Mouse (Mus musculus): Measurements from ENCODE around the gene Nacc2. TPM values are rescaled to one million over a fixed set of nuclear protein-coding genes. Genes with fewer than 3 reads are reported as not detected.

The Nacc2 gene
- total and polyA plus RNA-seq, 3 experiments = 19.0 to 31.8 (median 31.6) TPM

DNA sequence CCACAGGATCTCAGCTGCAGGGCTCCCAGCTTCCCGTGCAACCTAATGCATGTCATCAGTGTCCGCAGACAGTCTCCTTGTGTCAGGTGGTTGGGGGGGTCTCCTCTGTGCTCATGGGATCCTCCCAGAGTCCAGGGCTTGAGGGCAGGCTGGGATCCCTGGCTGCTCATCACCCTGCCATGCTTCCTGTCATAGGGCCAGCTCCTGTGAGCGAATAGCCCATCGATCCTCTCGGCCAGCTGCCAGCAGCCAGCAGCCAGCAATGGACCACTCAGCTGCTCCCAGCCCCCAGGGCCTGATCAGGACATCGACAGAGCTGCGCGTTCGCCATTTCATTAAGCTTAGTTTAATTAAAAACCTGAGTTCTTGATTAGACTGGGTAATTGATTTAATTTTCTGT lies 35.0 kb upstream of the Nacc2 start:
- 84% methylated on average over 9 of the region's 9 CpGs for WGBS
- no peak for TF ChIP-seq EP300 (IDR thresholded peaks at IDR 0.05; ENCODE audit: insufficient read depth, low read depth, low read length)
- no peak for TF ChIP-seq CTCF (IDR thresholded peaks at IDR 0.05)

DNA sequence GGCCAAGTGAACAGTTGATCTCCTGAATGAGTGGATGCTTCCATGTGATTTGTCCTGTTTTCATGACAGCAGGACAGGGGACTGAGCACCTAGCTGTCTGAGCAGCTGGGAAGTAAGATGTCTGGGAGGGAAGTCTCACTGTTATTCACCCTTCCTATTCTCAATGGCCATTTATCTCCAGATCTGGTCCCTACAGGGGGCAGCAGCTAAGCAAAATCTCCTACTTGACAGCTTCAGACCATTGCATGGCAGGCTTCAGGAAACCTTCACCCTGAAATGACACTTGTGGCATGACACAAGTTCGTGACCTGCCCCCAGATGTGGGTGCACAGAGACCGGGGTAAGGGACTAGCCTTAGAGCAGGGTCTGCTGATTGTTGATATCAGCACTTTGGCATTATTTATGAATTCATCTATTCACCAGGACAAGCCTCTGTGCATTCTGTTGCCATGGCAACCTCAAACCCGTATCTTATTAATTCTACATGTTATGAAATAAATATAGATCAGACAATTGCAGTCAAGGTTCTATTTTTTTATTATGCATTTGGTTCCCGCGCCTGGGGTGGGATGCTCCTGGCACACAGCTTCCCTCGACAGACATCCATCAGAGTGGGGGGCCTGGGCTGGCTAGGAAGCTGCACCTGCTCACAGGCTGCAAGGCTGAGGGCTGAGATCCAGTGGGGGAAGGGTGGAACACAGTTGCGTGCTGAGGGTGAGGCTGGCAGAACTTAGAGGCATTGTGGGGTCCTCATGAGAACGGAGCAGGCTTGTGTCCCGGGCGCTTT lies 33.4 kb upstream of the Nacc2 start:
- DNase-seq = no peak
- H3K79me2 ChIP-seq (replicated peaks; ENCODE audit: control insufficient read depth, insufficient read depth, low read length) = no peaks in the 10 kb centered on the region
- no peak overlapping the region for H3K4me3 ChIP-seq
- no peak overlapping the region for H3K9ac ChIP-seq (ENCODE audit: low read depth, low read length)
- H3K4me1 ChIP-seq (ENCODE audit: control insufficient read depth, insufficient read depth, low read length) = no peaks in the 10 kb centered on the region
- no peaks in the 10 kb centered on the region for H3K27me3 ChIP-seq (ENCODE audit: control insufficient read depth, insufficient read depth, low read length)
- no peak overlapping the region for H3K27ac ChIP-seq
- intact Hi-C loops (cut with DNase I) = loop anchor here (10.0 kb wide), 1 partner anchor 408 kb away; no protein-coding TSS in a partner anchor
- TF ChIP-seq CTCF (IDR thresholded peaks at IDR 0.05) (no peak), EP300 (IDR thresholded peaks at IDR 0.05; ENCODE audit: insufficient read depth, low read depth, low read length) (no peak), POLR2A (IDR thresholded peaks at IDR 0.05; ENCODE audit: insufficient read depth, low read depth, low read length) (no peak)
- 75% methylated on average over 10 of the region's 10 CpGs for WGBS
- H3K36me3 ChIP-seq (ENCODE audit: control insufficient read depth, insufficient read depth, low read length) = no peaks in the 10 kb centered on the region

More for the DNA sequence above, 35.0 kb upstream of the Nacc2 start:
- H3K9ac ChIP-seq (ENCODE audit: low read depth, low read length) = no peak overlapping the region
- H3K4me1 ChIP-seq (ENCODE audit: control insufficient read depth, insufficient read depth, low read length) = no peaks in the 10 kb centered on the region
- DNase-seq = no peak
- intact Hi-C loops (cut with DNase I) = loop anchor here (10.0 kb wide), 1 partner anchor 407 kb away; no protein-coding TSS in a partner anchor
- no peaks in the 10 kb centered on the region for H3K36me3 ChIP-seq (ENCODE audit: control insufficient read depth, insufficient read depth, low read length)
- no peaks in the 10 kb centered on the region for H3K79me2 ChIP-seq (replicated peaks; ENCODE audit: control insufficient read depth, insufficient read depth, low read length)
- no peak overlapping the region for H3K27ac ChIP-seq
- H3K4me3 ChIP-seq = no peak overlapping the region
- no peaks in the 10 kb centered on the region for H3K27me3 ChIP-seq (ENCODE audit: control insufficient read depth, insufficient read depth, low read length)

DNA sequence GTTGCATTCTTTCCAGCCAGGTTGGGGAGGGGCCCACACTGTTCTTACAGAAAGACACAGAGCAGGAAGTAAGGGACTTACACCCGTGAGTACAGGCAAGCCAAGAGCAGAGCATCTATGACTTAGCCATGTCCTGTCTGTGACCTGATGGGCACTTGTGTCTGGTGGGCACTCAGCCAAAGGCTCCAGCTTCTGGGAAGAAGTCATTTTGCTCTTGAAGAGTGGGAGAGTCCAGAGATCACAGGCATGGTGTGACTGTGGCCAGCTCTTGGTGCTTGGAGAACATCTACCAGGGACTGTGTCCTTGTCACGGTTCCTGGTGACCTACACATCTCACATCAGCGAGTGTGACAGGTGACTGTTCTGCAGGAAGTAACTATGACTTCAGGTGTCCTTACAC lies 32.7 kb upstream of the Nacc2 start:
- H3K27ac ChIP-seq = no peak overlapping the region
- H3K4me1 ChIP-seq (ENCODE audit: control insufficient read depth, insufficient read depth, low read length) = no peaks in the 10 kb centered on the region
- WGBS = 50% methylated on average over 3 of the region's 3 CpGs
- H3K4me3 ChIP-seq = no peak overlapping the region
- H3K27me3 ChIP-seq (ENCODE audit: control insufficient read depth, insufficient read depth, low read length) = no peaks in the 10 kb centered on the region
- no peaks in the 10 kb centered on the region for H3K79me2 ChIP-seq (replicated peaks; ENCODE audit: control insufficient read depth, insufficient read depth, low read length)
- intact Hi-C loops (cut with DNase I) = loop anchor here (10.0 kb wide), 1 partner anchor 409 kb away; no protein-coding TSS in a partner anchor
- TF ChIP-seq POLR2A (IDR thresholded peaks at IDR 0.05; ENCODE audit: insufficient read depth, low read depth, low read length) (no peak), EP300 (IDR thresholded peaks at IDR 0.05; ENCODE audit: insufficient read depth, low read depth, low read length) (no peak), CTCF (IDR thresholded peaks at IDR 0.05) (no peak)
- H3K36me3 ChIP-seq (ENCODE audit: control insufficient read depth, insufficient read depth, low read length) = no peaks in the 10 kb centered on the region
- H3K9ac ChIP-seq (ENCODE audit: low read depth, low read length) = no peak overlapping the region
- DNase-seq = no peak

DNA sequence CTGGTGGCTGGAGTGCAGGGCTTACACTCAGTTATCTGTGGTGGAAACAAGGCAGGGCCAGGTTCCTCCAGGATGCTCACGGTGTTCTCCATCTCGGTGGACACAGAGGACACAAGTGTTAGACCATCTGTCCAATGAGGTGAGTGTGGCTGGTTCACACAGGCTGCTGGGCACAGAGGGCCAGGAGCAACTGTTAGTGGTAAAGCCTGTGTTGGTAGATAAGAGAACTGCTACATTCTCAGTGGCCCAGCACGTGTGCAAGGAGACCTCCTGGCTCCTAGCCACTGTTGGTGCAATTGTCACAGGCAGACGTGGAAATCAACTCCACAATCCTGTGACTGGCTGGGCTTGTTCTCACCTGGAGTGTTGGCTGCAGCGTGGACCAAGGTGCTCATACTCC lies 31.6 kb upstream of the Nacc2 start:
- H3K27ac ChIP-seq = no peak overlapping the region
- 54% methylated on average over 5 of the region's 5 CpGs for WGBS
- H3K4me3 ChIP-seq = no peak overlapping the region
- no peak for TF ChIP-seq POLR2A (IDR thresholded peaks at IDR 0.05; ENCODE audit: insufficient read depth, low read depth, low read length)
- no peak for TF ChIP-seq CTCF (IDR thresholded peaks at IDR 0.05)
- TF ChIP-seq EP300 (IDR thresholded peaks at IDR 0.05; ENCODE audit: insufficient read depth, low read depth, low read length) = no peak
- no peaks in the 10 kb centered on the region for H3K36me3 ChIP-seq (ENCODE audit: control insufficient read depth, insufficient read depth, low read length)
- H3K4me1 ChIP-seq (ENCODE audit: control insufficient read depth, insufficient read depth, low read length) = no peaks in the 10 kb centered on the region
- intact Hi-C loops (cut with DNase I) = loop anchor here (1.0 to 10.0 kb wide), 3 partner anchors 73 to 410 kb away; no protein-coding TSS in a partner anchor
- no peaks in the 10 kb centered on the region for H3K27me3 ChIP-seq (ENCODE audit: control insufficient read depth, insufficient read depth, low read length)
- no peak overlapping the region for H3K9ac ChIP-seq (ENCODE audit: low read depth, low read length)
- H3K79me2 ChIP-seq (replicated peaks; ENCODE audit: control insufficient read depth, insufficient read depth, low read length) = no peaks in the 10 kb centered on the region
- DNase-seq = no peak

DNA sequence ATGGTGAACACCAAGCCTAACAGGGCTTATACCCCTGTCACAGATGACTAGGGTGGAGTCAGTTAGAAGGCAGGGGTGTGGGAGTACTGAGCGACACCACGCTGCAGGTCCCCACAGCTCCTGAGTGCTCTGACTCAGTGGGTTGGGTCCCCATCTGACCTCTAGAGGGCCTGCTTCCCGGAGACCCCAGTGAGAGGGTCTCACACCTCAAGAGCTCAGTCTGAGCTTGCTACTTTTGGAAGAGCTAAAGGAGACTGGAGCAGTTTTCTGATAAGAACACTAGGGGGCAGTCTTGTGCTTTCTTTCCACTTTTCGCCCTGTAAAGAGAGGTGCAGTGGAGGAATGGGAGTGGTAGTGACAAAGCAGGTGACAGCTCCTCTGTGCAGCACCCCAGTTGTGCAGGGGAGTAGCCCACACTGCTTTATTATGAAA lies 30.9 kb upstream of the Nacc2 start:
- no peaks in the 10 kb centered on the region for H3K36me3 ChIP-seq (ENCODE audit: control insufficient read depth, insufficient read depth, low read length)
- H3K4me1 ChIP-seq (ENCODE audit: control insufficient read depth, insufficient read depth, low read length) = no peaks in the 10 kb centered on the region
- TF ChIP-seq CTCF (IDR thresholded peaks at IDR 0.05) (peak; percentile 90), EP300 (IDR thresholded peaks at IDR 0.05; ENCODE audit: insufficient read depth, low read depth, low read length) (no peak), POLR2A (IDR thresholded peaks at IDR 0.05; ENCODE audit: insufficient read depth, low read depth, low read length) (no peak)
- H3K27me3 ChIP-seq (ENCODE audit: control insufficient read depth, insufficient read depth, low read length) = no peaks in the 10 kb centered on the region
- 17% methylated on average over 4 of the region's 4 CpGs for WGBS
- H3K79me2 ChIP-seq (replicated peaks; ENCODE audit: control insufficient read depth, insufficient read depth, low read length) = no peaks in the 10 kb centered on the region
- no peak for DNase-seq
- no peak overlapping the region for H3K27ac ChIP-seq
- no peak overlapping the region for H3K9ac ChIP-seq (ENCODE audit: low read depth, low read length)
- no peak overlapping the region for H3K4me3 ChIP-seq
- intact Hi-C loops (cut with DNase I) = loop anchor here (1.0 to 10.0 kb wide), 3 partner anchors 73 to 411 kb away; no protein-coding TSS in a partner anchor

DNA sequence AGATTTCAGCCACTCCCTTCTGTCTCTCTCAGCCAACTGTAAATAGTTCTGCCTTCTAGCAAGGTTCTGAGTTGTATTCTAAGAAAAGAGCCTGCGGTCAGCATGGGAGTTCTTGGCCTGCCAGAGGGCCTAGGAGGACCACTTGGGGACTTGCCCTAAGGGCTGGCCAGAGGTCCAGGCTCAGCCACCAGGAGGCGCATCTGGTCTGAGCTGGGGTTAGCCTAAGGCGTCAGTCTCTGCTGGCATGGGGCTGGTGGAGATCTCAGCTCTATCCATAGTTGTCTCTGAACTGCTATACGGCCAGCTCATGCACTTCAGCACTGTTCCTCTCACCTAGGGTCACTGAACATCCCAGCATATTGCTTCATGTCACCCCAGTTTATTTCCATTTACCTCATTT lies 30.3 kb upstream of the Nacc2 start:
- WGBS = 35% methylated on average over 4 of the region's 4 CpGs
- H3K4me3 ChIP-seq = no peak overlapping the region
- intact Hi-C loops (cut with DNase I) = loop anchor here (5.0 to 10.0 kb wide), 2 partner anchors 74 to 412 kb away; no protein-coding TSS in a partner anchor
- H3K79me2 ChIP-seq (replicated peaks; ENCODE audit: control insufficient read depth, insufficient read depth, low read length) = no peaks in the 10 kb centered on the region
- H3K27ac ChIP-seq = no peak overlapping the region
- peak; percentile 20 to 58 for DNase-seq
- no peaks in the 10 kb centered on the region for H3K36me3 ChIP-seq (ENCODE audit: control insufficient read depth, insufficient read depth, low read length)
- H3K4me1 ChIP-seq (ENCODE audit: control insufficient read depth, insufficient read depth, low read length) = no peaks in the 10 kb centered on the region
- H3K27me3 ChIP-seq (ENCODE audit: control insufficient read depth, insufficient read depth, low read length) = no peaks in the 10 kb centered on the region
- TF ChIP-seq CTCF (IDR thresholded peaks at IDR 0.05) (peak; percentile 67), POLR2A (IDR thresholded peaks at IDR 0.05; ENCODE audit: insufficient read depth, low read depth, low read length) (no peak)
- no peak overlapping the region for H3K9ac ChIP-seq (ENCODE audit: low read depth, low read length)
